Mouse (Mus musculus) ES-Bruce4 (cell line): ENCODE measurements around the gene Eid1. TPM values are rescaled to one million over a fixed set of nuclear protein-coding genes. Genes with fewer than 3 reads are reported as not detected.

Experiments used
- H3K27ac ChIP-seq: 2 replicates; pipeline ENCODE4 v1.5.1; 2012; ENCODE audit warnings: low read length, inconsistent platforms; ENCODE audit not compliant: insufficient read depth
- H3K27me3 ChIP-seq: 2 replicates; pipeline ENCODE4 v1.6.1; 2012; ENCODE audit warnings: mild to moderate bottlenecking, low read length, inconsistent platforms; ENCODE audit not compliant: control insufficient read depth, poor library complexity, insufficient read depth, severe bottlenecking
- H3K36me3 ChIP-seq: 2 replicates; pipeline ENCODE4 v1.6.1; 2012; ENCODE audit warnings: inconsistent platforms, mild to moderate bottlenecking, low read length, moderate library complexity; ENCODE audit not compliant: control insufficient read depth, poor library complexity, insufficient read depth, severe bottlenecking
- H3K4me1 ChIP-seq: one replicate; pipeline ENCODE4 v1.8.1; 2011; ENCODE audit warnings: low read length; ENCODE audit not compliant: control insufficient read depth, insufficient read depth
- H3K4me3 ChIP-seq: 2 replicates; pipeline ENCODE4 v1.5.1; 2011; ENCODE audit warnings: low read depth, mild to moderate bottlenecking, low read length
- H3K9ac ChIP-seq: 2 replicates; pipeline ENCODE4 v1.6.1; 2012; ENCODE audit warnings: low read depth, mild to moderate bottlenecking, inconsistent platforms; ENCODE audit not compliant: poor library complexity, severe bottlenecking
- H3K9me3 ChIP-seq: replicated peaks from 2 replicates; pipeline ENCODE4 v1.6.1; 2012; ENCODE audit warnings: mild to moderate bottlenecking, low read length, inconsistent platforms; ENCODE audit not compliant: control insufficient read depth, poor library complexity, insufficient read depth, severe bottlenecking
- CTCF ChIP-seq: IDR thresholded peaks from one replicate; pipeline ENCODE4 v1.8.1; 2011; ENCODE audit warnings: low read depth, low read length
- EP300 ChIP-seq: IDR thresholded peaks from 2 replicates; pipeline ENCODE4 v1.6.1; 2011; ENCODE audit warnings: low read depth, low read length; ENCODE audit not compliant: insufficient read depth
- POLR2A ChIP-seq: IDR thresholded peaks from one replicate; pipeline ENCODE4 v1.8.1; 2011; ENCODE audit warnings: low read length; ENCODE audit not compliant: insufficient read depth
- polyA plus RNA-seq: library from polyadenylated mRNA; stranded (reverse); fragments of >200 nt; gene quantifications from 2 replicates; pipeline ENCODE4 v1.2.4, GENCODE M21; 2011; ENCODE audit warnings: low read depth; ENCODE audit not compliant: missing spikeins, insufficient read depth, insufficient read length

Gene Eid1
- polyA plus RNA-seq, 1 experiment, result 15.2 TPM

DNA sequence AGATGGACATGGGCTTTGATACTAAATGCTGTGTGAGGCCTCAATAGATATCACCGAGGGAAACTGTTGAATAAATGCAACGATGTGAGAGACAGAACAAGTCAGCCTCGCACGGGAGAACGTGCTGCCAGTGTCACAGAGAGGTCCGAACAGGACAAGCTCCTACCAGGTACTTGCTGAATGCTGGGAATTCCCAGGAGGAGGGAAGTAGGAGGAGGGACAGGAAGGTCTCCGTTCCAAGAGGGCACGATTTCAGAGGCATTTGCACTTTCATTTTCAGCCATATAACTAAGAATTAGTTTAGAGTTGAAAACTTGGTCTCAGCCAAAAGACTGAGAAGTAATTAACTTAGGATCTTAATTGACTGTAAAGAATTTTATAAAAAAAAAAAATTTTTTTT is 21.3 kb upstream of the Eid1 start:
- TF ChIP-seq POLR2A (no peak), EP300 (no peak), CTCF (no peak)
- Histone ChIP-seq H3K27ac (no peak overlapping the region), H3K9ac (no peak overlapping the region), H3K9me3 (no peaks in the 10 kb centered on the region), H3K4me3 (no peak overlapping the region), H3K36me3 (no peaks in the 10 kb centered on the region), H3K4me1 (no peaks in the 10 kb centered on the region), H3K27me3 (no peaks in the 10 kb centered on the region)

DNA sequence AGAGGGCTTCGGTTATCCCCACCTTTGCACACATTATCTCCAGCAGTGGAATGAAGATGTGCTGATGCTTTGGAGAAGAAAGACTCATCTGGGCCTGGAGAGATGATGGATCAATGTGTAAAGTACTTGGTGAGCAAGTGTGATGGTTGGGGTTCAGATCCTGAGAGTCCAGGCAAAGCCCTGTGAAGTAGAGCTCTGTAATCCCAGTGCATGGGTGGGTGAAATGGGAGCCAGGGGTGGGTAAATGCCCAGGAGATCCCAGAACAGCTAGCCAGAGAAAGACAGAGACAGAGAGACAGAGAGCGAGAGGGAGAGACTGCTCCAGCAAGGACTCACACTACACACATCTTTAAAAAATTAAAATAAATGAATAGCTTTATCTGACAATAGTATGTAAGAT is 19.6 kb upstream of the Eid1 start:
- H3K4me3 ChIP-seq, result no peak overlapping the region
- H3K27me3 ChIP-seq, result no peaks in the 10 kb centered on the region
- TF ChIP-seq CTCF (no peak), POLR2A (no peak)

DNA sequence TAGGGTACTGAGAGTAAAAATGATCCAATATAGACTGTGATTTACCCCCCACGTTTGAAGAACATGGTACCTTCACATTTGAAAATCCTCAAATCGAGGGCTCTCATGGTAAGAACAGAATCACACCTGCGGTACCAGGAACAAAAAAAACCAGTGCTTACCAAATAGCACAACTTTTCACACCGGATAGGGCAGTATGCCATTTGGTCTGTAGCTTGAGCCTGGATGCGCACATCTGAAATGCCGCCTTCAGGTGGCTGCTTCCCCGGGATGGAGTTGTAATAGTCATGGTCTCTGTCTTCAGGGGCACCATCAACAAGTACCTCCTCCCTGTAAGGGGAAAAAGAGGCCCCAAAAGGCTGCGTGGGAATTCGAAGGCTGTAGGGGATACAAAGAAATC is 17.5 kb upstream of the Eid1 start:
- Histone ChIP-seq H3K27me3 (no peaks in the 10 kb centered on the region), H3K36me3 (no peaks in the 10 kb centered on the region), H3K27ac (no peak overlapping the region), H3K4me1 (no peaks in the 10 kb centered on the region), H3K4me3 (no peak overlapping the region), H3K9ac (no peak overlapping the region), H3K9me3 (no peaks in the 10 kb centered on the region)
- TF ChIP-seq POLR2A (no peak), CTCF (no peak), EP300 (no peak)

More for the DNA sequence above, 19.6 kb upstream of the Eid1 start:
- Histone ChIP-seq H3K9me3 (no peaks in the 10 kb centered on the region), H3K36me3 (no peaks in the 10 kb centered on the region), H3K4me1 (no peaks in the 10 kb centered on the region), H3K9ac (no peak overlapping the region), H3K27ac (no peak overlapping the region)

DNA sequence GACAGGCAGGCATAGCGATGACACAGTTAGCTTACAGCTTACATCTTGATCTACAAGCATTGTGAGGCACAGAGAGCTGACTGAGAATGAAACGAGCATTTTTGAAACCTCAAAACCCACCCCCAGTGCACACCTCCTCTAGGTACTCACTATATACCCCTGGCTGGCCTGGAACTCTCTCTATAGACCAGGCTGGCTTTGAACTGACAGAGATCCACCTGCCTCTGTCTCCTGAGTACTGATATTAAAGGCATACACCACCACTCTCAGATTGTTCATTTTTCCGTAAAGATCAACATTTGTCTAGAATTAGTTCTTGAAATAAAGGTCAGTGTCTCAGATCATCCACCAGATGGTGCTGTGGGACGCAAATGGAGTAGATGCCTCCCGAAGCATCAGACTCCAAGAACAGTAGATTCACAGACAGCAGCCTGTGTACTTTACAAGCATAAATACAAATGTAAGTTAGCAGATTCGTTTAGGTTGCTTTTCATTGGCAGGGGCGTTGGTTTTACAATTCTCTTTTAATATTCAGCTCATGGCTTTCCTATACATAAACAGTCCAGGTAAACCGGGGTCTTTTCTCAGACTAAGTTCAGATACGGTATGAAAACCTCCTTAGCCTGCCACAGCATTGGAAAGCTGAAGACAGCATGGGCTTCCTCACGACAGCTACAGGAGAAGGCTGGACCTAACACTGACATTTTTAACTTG is 12.9 kb upstream of the Eid1 start:
- TF ChIP-seq EP300, result no peak
- TF ChIP-seq POLR2A, result no peak
- peak; percentile 43 for TF ChIP-seq CTCF
- no peaks in the 10 kb centered on the region for H3K4me1 ChIP-seq
- no peaks in the 10 kb centered on the region for H3K36me3 ChIP-seq
- H3K9ac ChIP-seq, result no peak overlapping the region
- no peaks in the 10 kb centered on the region for H3K9me3 ChIP-seq
- no peaks in the 10 kb centered on the region for H3K27me3 ChIP-seq
- H3K27ac ChIP-seq, result no peak overlapping the region
- no peak overlapping the region for H3K4me3 ChIP-seq

DNA sequence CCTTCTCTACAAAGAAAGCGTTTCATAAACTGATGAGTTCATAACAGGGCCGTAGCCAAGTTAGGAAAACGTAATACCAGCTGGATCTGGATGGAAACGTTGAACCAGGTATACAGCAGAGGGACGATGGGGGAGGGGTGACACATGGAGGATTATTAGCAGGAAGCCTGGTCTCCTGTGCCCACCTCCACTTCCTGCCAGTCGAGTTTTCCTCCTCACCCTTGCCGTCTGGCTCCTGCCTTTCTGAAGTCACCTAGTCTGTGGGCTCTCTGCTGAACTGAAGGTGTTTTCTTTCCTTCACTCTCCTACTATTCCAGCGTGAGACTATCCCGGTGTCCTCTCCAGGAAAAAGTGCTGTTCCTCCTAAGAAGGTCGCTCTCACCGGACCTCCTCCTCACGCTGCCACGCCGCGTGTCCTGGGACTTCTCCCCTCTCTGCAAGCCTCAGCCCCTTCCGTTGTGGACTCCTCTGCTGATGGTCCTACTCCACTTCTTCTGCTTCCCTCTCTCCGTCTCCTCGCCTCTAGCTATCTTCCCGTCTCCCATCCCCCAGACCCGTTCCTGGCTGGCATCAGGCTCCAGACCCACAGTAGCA is 12.3 kb upstream of the Eid1 start:
- no peaks in the 10 kb centered on the region for H3K36me3 ChIP-seq
- TF ChIP-seq EP300, result no peak
- TF ChIP-seq CTCF, result no peak
- TF ChIP-seq POLR2A, result no peak
- H3K4me3 ChIP-seq, result no peak overlapping the region
- H3K4me1 ChIP-seq, result no peaks in the 10 kb centered on the region
- H3K27me3 ChIP-seq, result no peaks in the 10 kb centered on the region
- H3K9me3 ChIP-seq, result no peaks in the 10 kb centered on the region
- no peak overlapping the region for H3K27ac ChIP-seq
- no peak overlapping the region for H3K9ac ChIP-seq

DNA sequence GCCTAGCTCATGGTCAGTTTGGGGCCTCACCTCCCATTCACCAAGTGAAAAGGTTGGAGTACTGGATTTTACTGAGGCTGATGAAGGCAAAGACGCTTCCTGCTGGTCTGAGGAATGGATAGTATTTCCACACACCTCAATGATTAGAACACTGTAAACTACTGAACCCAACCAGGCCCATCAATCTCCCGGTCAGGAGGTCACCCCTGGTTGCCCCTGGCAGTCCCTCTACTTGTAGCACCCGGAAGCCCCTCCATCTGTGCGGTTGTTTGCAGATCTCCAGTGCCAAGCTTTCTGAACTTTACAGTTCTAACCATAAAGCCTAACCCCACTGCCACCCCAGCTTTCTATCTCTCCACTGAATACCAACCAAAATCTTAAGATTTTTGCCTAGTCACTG is 11.7 kb upstream of the Eid1 start:
- TF ChIP-seq EP300 (no peak), CTCF (no peak), POLR2A (no peak)
- no peak overlapping the region for H3K9ac ChIP-seq
- no peaks in the 10 kb centered on the region for H3K27me3 ChIP-seq
- no peaks in the 10 kb centered on the region for H3K4me1 ChIP-seq
- H3K36me3 ChIP-seq, result no peaks in the 10 kb centered on the region
- H3K9me3 ChIP-seq, result no peaks in the 10 kb centered on the region
- no peak overlapping the region for H3K27ac ChIP-seq
- H3K4me3 ChIP-seq, result no peak overlapping the region
